Mouse (Mus musculus): ENCODE measurements at regions not wholly inside any gene's neighbourhood (a gene's known extent, or its start where the extent isn't known, plus 50 kb on each side); places are given as distances from the start of the nearest gene placed in this dataset.

DNA sequence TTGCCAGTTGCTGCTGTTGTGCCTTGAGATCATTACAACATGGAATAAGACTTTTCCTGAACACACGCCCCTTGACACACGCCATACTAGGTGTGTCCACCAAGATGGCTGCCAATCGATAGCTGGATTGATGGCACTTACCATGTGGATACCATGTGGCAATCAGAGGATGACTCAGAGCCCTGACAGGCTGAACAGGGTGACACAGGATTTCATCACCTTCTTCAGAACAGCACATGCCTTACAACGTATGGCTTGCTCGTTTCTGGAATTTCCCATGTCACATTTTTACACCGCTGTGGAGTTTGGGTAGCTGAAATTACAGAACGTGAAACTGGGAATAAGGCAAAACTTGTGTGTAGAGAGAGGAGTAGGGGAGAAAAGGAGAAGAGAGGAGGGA is 92.9 kb downstream of the Psmg1 start:
- H3K4me1 ChIP-seq (ENCODE audit: insufficient read depth, low read depth, low read length), result no peaks in the 10 kb centered on the region
- no peaks in the 10 kb centered on the region for H3K36me3 ChIP-seq (replicated peaks)
- DNase-seq (ENCODE audit: low spot score), result no peak
- TF ChIP-seq GATA1 (IDR thresholded peaks at IDR 0.05; ENCODE audit: borderline replicate concordance, low read length), result no peak
- TF ChIP-seq GATA2 (IDR thresholded peaks at IDR 0.05; ENCODE audit: borderline replicate concordance, low read depth, low read length), result no peak
- TF ChIP-seq POLR2AphosphoS5 (IDR thresholded peaks at IDR 0.05; ENCODE audit: insufficient replicate concordance, low read depth, low read length), result no peak
- no peak for TF ChIP-seq CTCF (IDR thresholded peaks at IDR 0.05; ENCODE audit: low read depth, low read length)
- no peak for TF ChIP-seq TAL1 (conservative IDR thresholded peaks at IDR 0.05; ENCODE audit: low read depth, low read length)
- no peak overlapping the region for H3K4me3 ChIP-seq (ENCODE audit: low read depth, low read length)
- no peak for ATAC-seq (ENCODE audit: extremely low read depth, insufficient number of reproducible peaks, low FRiP score, poor library complexity, severe bottlenecking)
- H3K9me3 ChIP-seq (replicated peaks), result no peaks in the 10 kb centered on the region
- peaks cover 28% of the 10 kb centered on the region for H3K27me3 ChIP-seq (ENCODE audit: insufficient read depth, low read length)

DNA sequence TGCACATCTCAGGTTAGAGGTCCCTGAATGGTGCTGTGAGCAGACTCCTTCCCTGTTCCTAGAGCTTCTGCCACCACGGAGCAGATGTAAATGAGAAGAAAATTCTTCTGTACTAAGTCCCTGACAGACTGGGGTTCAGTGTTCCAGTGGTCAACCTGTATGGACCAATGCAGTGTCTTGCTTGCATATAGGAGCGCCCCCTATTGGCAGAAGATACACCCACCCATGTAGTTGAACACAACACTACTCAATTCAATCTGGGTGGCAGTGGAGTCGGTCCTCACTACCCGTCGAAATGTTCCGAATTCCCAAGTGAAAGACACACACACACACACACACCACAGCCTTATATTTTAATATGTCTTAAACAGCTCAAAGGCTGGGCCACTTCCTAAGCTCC is 94.6 kb downstream of the Psmg1 start:
- ATAC-seq (ENCODE audit: extremely low read depth, insufficient number of reproducible peaks, low FRiP score, poor library complexity, severe bottlenecking) (no peak), DNase-seq (ENCODE audit: low spot score) (no peak)
- TF ChIP-seq CTCF (IDR thresholded peaks at IDR 0.05; ENCODE audit: low read depth, low read length) (peak; percentile 57), GATA1 (IDR thresholded peaks at IDR 0.05; ENCODE audit: borderline replicate concordance, low read length) (no peak), TAL1 (conservative IDR thresholded peaks at IDR 0.05; ENCODE audit: low read depth, low read length) (no peak)
- H3K4me1 ChIP-seq (ENCODE audit: insufficient read depth, low read depth, low read length), result no peaks in the 10 kb centered on the region
- H3K9me3 ChIP-seq (replicated peaks), result no peaks in the 10 kb centered on the region
- H3K36me3 ChIP-seq (replicated peaks), result no peaks in the 10 kb centered on the region
- no peak overlapping the region for H3K4me3 ChIP-seq (ENCODE audit: low read depth, low read length)
- H3K27me3 ChIP-seq (ENCODE audit: insufficient read depth, low read length), result peaks cover 25% of the 10 kb centered on the region

- no peak for DNase-seq (ENCODE audit: low spot score)
- Histone ChIP-seq H3K27me3 (ENCODE audit: insufficient read depth, low read length) (peaks cover 17% of the 10 kb centered on the region; the same call in 1 of the 2 replicates), H3K36me3 (replicated peaks) (no peaks in the 10 kb centered on the region), H3K4me1 (ENCODE audit: insufficient read depth, low read depth, low read length) (no peaks in the 10 kb centered on the region), H3K4me3 (ENCODE audit: low read depth, low read length) (no peak overlapping the region), H3K9me3 (replicated peaks) (no peaks in the 10 kb centered on the region)
- ATAC-seq (ENCODE audit: extremely low read depth, insufficient number of reproducible peaks, low FRiP score, poor library complexity, severe bottlenecking), result no peak
- no peak for TF ChIP-seq GATA1 (IDR thresholded peaks at IDR 0.05; ENCODE audit: borderline replicate concordance, low read length)
- TF ChIP-seq TAL1 (conservative IDR thresholded peaks at IDR 0.05; ENCODE audit: low read depth, low read length), result no peak
- no peak for TF ChIP-seq CTCF (IDR thresholded peaks at IDR 0.05; ENCODE audit: low read depth, low read length)
- no peak for TF ChIP-seq POLR2AphosphoS5 (IDR thresholded peaks at IDR 0.05; ENCODE audit: insufficient replicate concordance, low read depth, low read length)
- no peak for TF ChIP-seq GATA2 (IDR thresholded peaks at IDR 0.05; ENCODE audit: borderline replicate concordance, low read depth, low read length)
Observed at GRCm38 (mm10) chr16:95893534-95894290, 97.0 kb downstream of the Psmg1 start.

DNA sequence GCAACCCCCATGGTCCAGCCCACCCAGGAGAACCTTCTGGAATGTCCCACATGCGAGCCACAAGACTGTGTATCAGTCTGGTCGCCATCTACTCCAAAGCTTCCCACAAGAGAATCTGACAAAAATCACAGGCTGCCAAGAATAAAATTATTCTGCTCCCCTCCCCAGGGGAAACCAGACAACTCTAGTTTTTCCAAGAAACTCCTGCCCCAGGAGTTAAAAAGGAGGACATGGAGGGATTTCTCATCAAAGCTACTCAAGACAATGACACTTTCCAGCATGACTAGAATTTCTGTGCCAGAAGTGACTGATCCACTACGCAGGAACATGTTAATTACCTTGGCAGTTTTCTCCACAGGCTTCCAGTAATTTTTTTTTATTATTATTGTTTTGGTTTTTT is 98.4 kb downstream of the Psmg1 start:
- no peaks in the 10 kb centered on the region for H3K9me3 ChIP-seq (replicated peaks)
- H3K36me3 ChIP-seq (replicated peaks), result no peaks in the 10 kb centered on the region
- no peaks in the 10 kb centered on the region for H3K4me1 ChIP-seq (ENCODE audit: insufficient read depth, low read depth, low read length)
- no peak overlapping the region for H3K4me3 ChIP-seq (ENCODE audit: low read depth, low read length)
- H3K27me3 ChIP-seq (ENCODE audit: insufficient read depth, low read length), result peaks cover 16% of the 10 kb centered on the region
- no peak for TF ChIP-seq POLR2AphosphoS5 (IDR thresholded peaks at IDR 0.05; ENCODE audit: insufficient replicate concordance, low read depth, low read length)
- TF ChIP-seq CTCF (IDR thresholded peaks at IDR 0.05; ENCODE audit: low read depth, low read length), result no peak
- no peak for TF ChIP-seq GATA2 (IDR thresholded peaks at IDR 0.05; ENCODE audit: borderline replicate concordance, low read depth, low read length)
- TF ChIP-seq TAL1 (conservative IDR thresholded peaks at IDR 0.05; ENCODE audit: low read depth, low read length), result no peak
- TF ChIP-seq GATA1 (IDR thresholded peaks at IDR 0.05; ENCODE audit: borderline replicate concordance, low read length), result no peak
- DNase-seq (ENCODE audit: low spot score) (no peak), ATAC-seq (ENCODE audit: extremely low read depth, insufficient number of reproducible peaks, low FRiP score, poor library complexity, severe bottlenecking) (no peak)

- Histone ChIP-seq H3K9me3 (replicated peaks) (no peaks in the 10 kb centered on the region), H3K4me1 (ENCODE audit: insufficient read depth, low read depth, low read length) (no peaks in the 10 kb centered on the region), H3K27me3 (ENCODE audit: insufficient read depth, low read length) (peaks cover 5% of the 10 kb centered on the region), H3K4me3 (ENCODE audit: low read depth, low read length) (no peak overlapping the region), H3K36me3 (replicated peaks) (no peaks in the 10 kb centered on the region)
- DNase-seq (ENCODE audit: low spot score) (no peak), ATAC-seq (ENCODE audit: extremely low read depth, insufficient number of reproducible peaks, low FRiP score, poor library complexity, severe bottlenecking) (no peak)
- TF ChIP-seq GATA2 (IDR thresholded peaks at IDR 0.05; ENCODE audit: borderline replicate concordance, low read depth, low read length) (no peak), POLR2AphosphoS5 (IDR thresholded peaks at IDR 0.05; ENCODE audit: insufficient replicate concordance, low read depth, low read length) (no peak), TAL1 (conservative IDR thresholded peaks at IDR 0.05; ENCODE audit: low read depth, low read length) (no peak), CTCF (IDR thresholded peaks at IDR 0.05; ENCODE audit: low read depth, low read length) (no peak), GATA1 (IDR thresholded peaks at IDR 0.05; ENCODE audit: borderline replicate concordance, low read length) (no peak)
Observed at GRCm38 (mm10) chr16:95886131-95886530, 104.6 kb downstream of the Psmg1 start.

- H3K27me3 ChIP-seq (ENCODE audit: insufficient read depth, low read length), result peaks cover 7% of the 10 kb centered on the region
Observed at GRCm38 (mm10) chr16:95873297-95873696, 117.5 kb downstream of the Psmg1 start.

More at GRCm38 (mm10) chr16:95873297-95873696, 117.5 kb downstream of the Psmg1 start:
- Histone ChIP-seq H3K4me3 (ENCODE audit: low read depth, low read length) (no peak overlapping the region), H3K4me1 (ENCODE audit: insufficient read depth, low read depth, low read length) (no peaks in the 10 kb centered on the region), H3K36me3 (replicated peaks) (no peaks in the 10 kb centered on the region), H3K9me3 (replicated peaks) (no peaks in the 10 kb centered on the region)
- DNase-seq (ENCODE audit: low spot score), result no peak
- TF ChIP-seq POLR2AphosphoS5 (IDR thresholded peaks at IDR 0.05; ENCODE audit: insufficient replicate concordance, low read depth, low read length), result no peak
- no peak for TF ChIP-seq TAL1 (conservative IDR thresholded peaks at IDR 0.05; ENCODE audit: low read depth, low read length)
- TF ChIP-seq GATA1 (IDR thresholded peaks at IDR 0.05; ENCODE audit: borderline replicate concordance, low read length), result no peak
- no peak for TF ChIP-seq CTCF (IDR thresholded peaks at IDR 0.05; ENCODE audit: low read depth, low read length)
- no peak for TF ChIP-seq GATA2 (IDR thresholded peaks at IDR 0.05; ENCODE audit: borderline replicate concordance, low read depth, low read length)
- no peak for ATAC-seq (ENCODE audit: extremely low read depth, insufficient number of reproducible peaks, low FRiP score, poor library complexity, severe bottlenecking)

Measured in G1E (cell line).